Mouse (Mus musculus): Measurements from ENCODE around the gene Pdzrn4. TPM values are rescaled to one million over a fixed set of nuclear protein-coding genes. Genes with fewer than 3 reads are reported as not detected.
A peak's percentile ranks its signal among the peaks of the same experiment; 100 is the strongest.

Pdzrn4 gene
- polyA plus RNA-seq, 1 experiment, result 2.1 TPM

GRCm38 (mm10) chr15:92679541-92679940 lies 282.9 kb downstream of the Pdzrn4 start:
- Histone ChIP-seq H3K4me3 (replicated peaks; ENCODE audit: insufficient read depth, low read depth, low read length) (no peak overlapping the region), H3K4me1 (ENCODE audit: control insufficient read depth, insufficient read depth, low read length) (no peaks in the 10 kb centered on the region), H3K27me3 (ENCODE audit: control insufficient read depth, insufficient read depth, low read length) (no peaks in the 10 kb centered on the region), H3K27ac (ENCODE audit: insufficient read depth, low read length) (no peak overlapping the region)
- DNase-seq, result no peak
- TF ChIP-seq POLR2A (IDR thresholded peaks at IDR 0.05; ENCODE audit: borderline replicate concordance, insufficient read depth, low read length) (no peak), CTCF (IDR thresholded peaks at IDR 0.05; ENCODE audit: borderline replicate concordance, insufficient read depth, low read depth, low read length) (no peak)
- WGBS, result 34% methylated on average over 6 of the region's 6 CpGs

- TF ChIP-seq CTCF (IDR thresholded peaks at IDR 0.05; ENCODE audit: borderline replicate concordance, insufficient read depth, low read depth, low read length), result no peak
- no peak for TF ChIP-seq POLR2A (IDR thresholded peaks at IDR 0.05; ENCODE audit: borderline replicate concordance, insufficient read depth, low read length)
- 23% methylated on average over 10 of the region's 10 CpGs for WGBS
- no peak for DNase-seq
- no peaks in the 10 kb centered on the region; the same call in 1 of the 2 replicates for H3K27me3 ChIP-seq (ENCODE audit: control insufficient read depth, insufficient read depth, low read length)
- no peak overlapping the region for H3K4me3 ChIP-seq (replicated peaks; ENCODE audit: insufficient read depth, low read depth, low read length)
- no peaks in the 10 kb centered on the region for H3K4me1 ChIP-seq (ENCODE audit: control insufficient read depth, insufficient read depth, low read length)
- H3K27ac ChIP-seq (ENCODE audit: insufficient read depth, low read length), result no peak overlapping the region
Measured at GRCm38 (mm10) chr15:92696276-92696956, 299.7 kb downstream of the Pdzrn4 start.

GRCm38 (mm10) chr15:92704146-92704545 lies 307.5 kb downstream of the Pdzrn4 start:
- TF ChIP-seq POLR2A (IDR thresholded peaks at IDR 0.05; ENCODE audit: borderline replicate concordance, insufficient read depth, low read length) (no peak), CTCF (IDR thresholded peaks at IDR 0.05; ENCODE audit: borderline replicate concordance, insufficient read depth, low read depth, low read length) (no peak)
- Histone ChIP-seq H3K4me3 (replicated peaks; ENCODE audit: insufficient read depth, low read depth, low read length) (no peak overlapping the region), H3K27ac (ENCODE audit: insufficient read depth, low read length) (no peak overlapping the region), H3K27me3 (ENCODE audit: control insufficient read depth, insufficient read depth, low read length) (no peaks in the 10 kb centered on the region), H3K4me1 (ENCODE audit: control insufficient read depth, insufficient read depth, low read length) (no peaks in the 10 kb centered on the region)
- no peak for DNase-seq
- WGBS, result 27% methylated on average over 8 of the region's 8 CpGs

GRCm38 (mm10) chr15:92738676-92739075 lies 342.0 kb downstream of the Pdzrn4 start:
- no peaks in the 10 kb centered on the region for H3K27me3 ChIP-seq (ENCODE audit: control insufficient read depth, insufficient read depth, low read length)
- TF ChIP-seq POLR2A (IDR thresholded peaks at IDR 0.05; ENCODE audit: borderline replicate concordance, insufficient read depth, low read length) (no peak), CTCF (IDR thresholded peaks at IDR 0.05; ENCODE audit: borderline replicate concordance, insufficient read depth, low read depth, low read length) (no peak)
- no peak for DNase-seq
- no peak overlapping the region for H3K4me3 ChIP-seq (replicated peaks; ENCODE audit: insufficient read depth, low read depth, low read length)
- no peak overlapping the region for H3K27ac ChIP-seq (ENCODE audit: insufficient read depth, low read length)
- 91% methylated on average over 2 of the region's 2 CpGs for WGBS
- H3K4me1 ChIP-seq (ENCODE audit: control insufficient read depth, insufficient read depth, low read length), result no peaks in the 10 kb centered on the region

- DNase-seq, result no peak
- Histone ChIP-seq H3K4me1 (ENCODE audit: control insufficient read depth, insufficient read depth, low read length) (no peaks in the 10 kb centered on the region), H3K27ac (ENCODE audit: insufficient read depth, low read length) (no peak overlapping the region), H3K4me3 (replicated peaks; ENCODE audit: insufficient read depth, low read depth, low read length) (no peak overlapping the region), H3K27me3 (ENCODE audit: control insufficient read depth, insufficient read depth, low read length) (no peaks in the 10 kb centered on the region)
- WGBS, result 94% methylated on average over 4 of the region's 4 CpGs
- TF ChIP-seq CTCF (IDR thresholded peaks at IDR 0.05; ENCODE audit: borderline replicate concordance, insufficient read depth, low read depth, low read length) (no peak), POLR2A (IDR thresholded peaks at IDR 0.05; ENCODE audit: borderline replicate concordance, insufficient read depth, low read length) (no peak)
Measured at GRCm38 (mm10) chr15:92739887-92740286, 343.2 kb downstream of the Pdzrn4 start.

- WGBS, result 19% methylated on average over 6 of the region's 6 CpGs
- H3K27ac ChIP-seq (ENCODE audit: insufficient read depth, low read length), result no peak overlapping the region
- DNase-seq, result peak in 1 of 2 experiments; percentile 1
- no peaks in the 10 kb centered on the region for H3K4me1 ChIP-seq (ENCODE audit: control insufficient read depth, insufficient read depth, low read length)
- no peaks in the 10 kb centered on the region for H3K27me3 ChIP-seq (ENCODE audit: control insufficient read depth, insufficient read depth, low read length)
- TF ChIP-seq CTCF (IDR thresholded peaks at IDR 0.05; ENCODE audit: borderline replicate concordance, insufficient read depth, low read depth, low read length) (no peak), POLR2A (IDR thresholded peaks at IDR 0.05; ENCODE audit: borderline replicate concordance, insufficient read depth, low read length) (no peak)
- no peak overlapping the region for H3K4me3 ChIP-seq (replicated peaks; ENCODE audit: insufficient read depth, low read depth, low read length)
Measured at GRCm38 (mm10) chr15:92743624-92744023, 346.9 kb downstream of the Pdzrn4 start.

- no peak for TF ChIP-seq POLR2A (IDR thresholded peaks at IDR 0.05; ENCODE audit: borderline replicate concordance, insufficient read depth, low read length)
- no peak for TF ChIP-seq CTCF (IDR thresholded peaks at IDR 0.05; ENCODE audit: borderline replicate concordance, insufficient read depth, low read depth, low read length)
- WGBS, result 93% methylated on average over 7 of the region's 7 CpGs
- no peak overlapping the region for H3K4me3 ChIP-seq (replicated peaks; ENCODE audit: insufficient read depth, low read depth, low read length)
- no peak overlapping the region for H3K27ac ChIP-seq (ENCODE audit: insufficient read depth, low read length)
- H3K27me3 ChIP-seq (ENCODE audit: control insufficient read depth, insufficient read depth, low read length), result no peaks in the 10 kb centered on the region
- H3K4me1 ChIP-seq (ENCODE audit: control insufficient read depth, insufficient read depth, low read length), result no peaks in the 10 kb centered on the region
- DNase-seq, result no peak
Measured at GRCm38 (mm10) chr15:92746081-92746480, 349.4 kb downstream of the Pdzrn4 start.

GRCm38 (mm10) chr15:92752167-92752566 lies 355.5 kb downstream of the Pdzrn4 start:
- H3K4me1 ChIP-seq (ENCODE audit: control insufficient read depth, insufficient read depth, low read length), result no peaks in the 10 kb centered on the region
- WGBS, result 89% methylated on average over 17 of the region's 17 CpGs
- no peak overlapping the region for H3K27ac ChIP-seq (ENCODE audit: insufficient read depth, low read length)
- DNase-seq, result no peak
- no peak for TF ChIP-seq POLR2A (IDR thresholded peaks at IDR 0.05; ENCODE audit: borderline replicate concordance, insufficient read depth, low read length)
- TF ChIP-seq CTCF (IDR thresholded peaks at IDR 0.05; ENCODE audit: borderline replicate concordance, insufficient read depth, low read depth, low read length), result no peak
- no peak overlapping the region for H3K4me3 ChIP-seq (replicated peaks; ENCODE audit: insufficient read depth, low read depth, low read length)
- no peaks in the 10 kb centered on the region for H3K27me3 ChIP-seq (ENCODE audit: control insufficient read depth, insufficient read depth, low read length)

All from cerebellum, adult 2 months (tissue).